8 mouse cellular contexts compared by ENCODE assay signal in the genomic region with DNA sequence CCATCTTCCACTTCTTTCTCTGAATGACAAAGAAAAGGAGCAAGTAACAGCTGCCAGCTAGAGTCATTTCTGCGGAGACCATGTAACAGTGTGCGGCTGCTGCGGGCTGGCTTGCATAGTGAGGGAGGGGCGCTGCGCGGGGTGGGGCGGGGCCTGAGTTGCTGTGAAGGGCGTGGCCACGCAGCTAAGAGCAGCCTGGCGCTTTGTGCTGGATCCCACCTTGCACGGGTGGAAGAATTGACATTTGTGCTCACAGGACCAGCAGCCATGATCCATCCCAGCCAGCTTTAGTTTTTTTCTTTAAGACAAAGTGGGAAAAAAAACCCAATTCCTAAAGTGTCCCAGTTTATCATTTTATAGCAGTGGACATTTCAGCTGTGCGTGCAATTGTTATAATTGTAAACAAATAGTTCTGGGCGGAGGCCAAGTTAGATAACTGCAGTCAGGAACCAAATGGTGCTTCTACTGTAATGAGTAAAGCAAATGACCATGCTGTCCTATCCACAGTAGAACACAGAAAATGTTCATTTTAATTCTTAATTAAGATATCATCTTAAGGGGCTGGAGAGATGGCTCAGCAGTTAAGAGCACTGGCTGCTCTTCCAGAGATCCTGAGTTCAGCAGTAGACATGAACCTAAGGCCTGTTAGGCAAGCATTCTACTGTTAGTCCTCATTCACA. TPM values are rescaled to one million over a fixed set of nuclear protein-coding genes. Genes with fewer than 3 reads are reported as not detected.
DNase-seq lines count a peak whose midpoint lies in the region; ATAC-seq lines count a peak whose summit lies in the region.

No protein-coding gene starts in this region.

- H3K4me1 ChIP-seq in brown adipose tissue, adult 24 weeks (ENCODE audit: control insufficient read depth, insufficient read depth, insufficient read length, low read length), result no peaks in the 10 kb centered on the region
- H3K4me1 ChIP-seq in forebrain, embryonic 10.5 days, result peaks cover 14% of the 10 kb centered on the region
- peaks cover 9% of the 10 kb centered on the region for H3K4me1 ChIP-seq in midbrain, embryonic 15.5 days

- H3K9ac ChIP-seq in midbrain, embryonic 15.5 days, result peak overlapping the region; percentile 20; the same call in 1 of the 2 replicates

- DNase-seq in layer of hippocampus, postnatal 10 days (ENCODE audit: low spot score in 2 of 2), result peak; percentile 13 to 42
- no peak for DNase-seq in layer of hippocampus, adult 9-11 months
- peak; percentile 73 for DNase-seq in forebrain, embryonic 10.5 days (ENCODE audit: extremely low spot score, low spot score)
- DNase-seq in liver, result peak; percentile 85
- DNase-seq in thymus, postnatal 14 days, result peak; percentile 69

- peaks cover 7% of the 10 kb centered on the region; the same call in 1 of the 2 replicates for H3K9me3 ChIP-seq in forebrain, embryonic 10.5 days
- H3K9me3 ChIP-seq in midbrain, embryonic 15.5 days, result no peaks in the 10 kb centered on the region

- H3K36me3 ChIP-seq in forebrain, embryonic 10.5 days (replicated peaks), result peaks cover 4% of the 10 kb centered on the region; the same call in 1 of the 2 replicates
- no peaks in the 10 kb centered on the region for H3K36me3 ChIP-seq in midbrain, embryonic 15.5 days (replicated peaks)

- H3K27me3 ChIP-seq in forebrain, embryonic 10.5 days (ENCODE audit: poor library complexity, severe bottlenecking), result no peaks in the 10 kb centered on the region
- no peaks in the 10 kb centered on the region for H3K27me3 ChIP-seq in midbrain, embryonic 15.5 days (replicated peaks)

- 13% methylated on average over 13 of the region's 13 CpGs for WGBS in forebrain, embryonic 10.5 days
- 9% methylated on average over 13 of the region's 13 CpGs for WGBS in midbrain, embryonic 15.5 days

- H3K4me3 ChIP-seq in brown adipose tissue, adult 24 weeks (ENCODE audit: insufficient read depth, low read depth, low read length), result peak overlapping the region; percentile 49
- peak overlapping the region; percentile 38 for H3K4me3 ChIP-seq in forebrain, embryonic 10.5 days
- H3K4me3 ChIP-seq in midbrain, embryonic 15.5 days, result peak overlapping the region; percentile 24

- H3K27ac ChIP-seq in brown adipose tissue, adult 24 weeks (replicated peaks; ENCODE audit: low read depth, low read length), result no peak overlapping the region
- H3K27ac ChIP-seq in forebrain, embryonic 10.5 days, result peak overlapping the region; percentile 21; the same call in 1 of the 2 replicates
- peak overlapping the region; percentile 66 for H3K27ac ChIP-seq in midbrain, embryonic 15.5 days

- peak overlapping the region; percentile 52 for H3K4me2 ChIP-seq in midbrain, embryonic 15.5 days

- ATAC-seq in hematopoietic stem cell, adult 5-6 weeks (replicated peaks in 1 of 2; ENCODE audit: insufficient read depth in 1 of 2, low FRiP score in 2 of 2, low TSS enrichment in 1 of 2, low read depth in 1 of 2, poor library complexity in 2 of 2, severe bottlenecking in 2 of 2), result peak; percentile 82 to 92
- ATAC-seq in midbrain, embryonic 15.5 days (replicated peaks), result peak; percentile 98

RNA-seq across cellular contexts. Expression of a gene that starts 18.4 kb away (rescaled TPM):
- 10 to 100 TPM; 21.4 to 24.8 TPM for total RNA-seq in layer of hippocampus, postnatal 10 days (2021)
- polyA plus RNA-seq in brown adipose tissue, adult 24 weeks (2012; ENCODE audit: insufficient read depth, insufficient read length, missing spikeins), result 4.5 and 4.8 TPM in 2 replicates
- polyA plus RNA-seq in forebrain, embryonic 10.5 days (2016; fragmentation: Nextera tagmentation; extraction: Ambion mirVana), result 27.5 and 27.7 TPM in 2 replicates
- total RNA-seq in hematopoietic stem cell, adult 5-6 weeks (2017), result 17.8 and 23.3 TPM in 2 replicates
- 27.7 and 32.3 TPM in 2 replicates for polyA plus RNA-seq in midbrain, embryonic 15.5 days (2015; fragmentation: Nextera tagmentation; extraction: Ambion mirVana)
